Mouse (Mus musculus): ENCODE measurements around the gene Ets1.

GRCm38 (mm10) chr9:32608831-32609610, 27.0 kb upstream of the Ets1 start:
- TF ChIP-seq CTCF (IDR thresholded peaks at IDR 0.05; ENCODE audit: low read depth, low read length) (no peak), GATA1 (IDR thresholded peaks at IDR 0.05; ENCODE audit: borderline replicate concordance, low read length) (no peak)

Measured in G1E (cell line).